Mouse (Mus musculus): ENCODE data around the gene Trex1. TPM values are rescaled to one million over a fixed set of nuclear protein-coding genes. Genes with fewer than 3 reads are reported as not detected.

Gene Trex1
- total and polyA plus RNA-seq, 2 experiments from 2014 or later, result 14.8 to 22.5 TPM

DNA sequence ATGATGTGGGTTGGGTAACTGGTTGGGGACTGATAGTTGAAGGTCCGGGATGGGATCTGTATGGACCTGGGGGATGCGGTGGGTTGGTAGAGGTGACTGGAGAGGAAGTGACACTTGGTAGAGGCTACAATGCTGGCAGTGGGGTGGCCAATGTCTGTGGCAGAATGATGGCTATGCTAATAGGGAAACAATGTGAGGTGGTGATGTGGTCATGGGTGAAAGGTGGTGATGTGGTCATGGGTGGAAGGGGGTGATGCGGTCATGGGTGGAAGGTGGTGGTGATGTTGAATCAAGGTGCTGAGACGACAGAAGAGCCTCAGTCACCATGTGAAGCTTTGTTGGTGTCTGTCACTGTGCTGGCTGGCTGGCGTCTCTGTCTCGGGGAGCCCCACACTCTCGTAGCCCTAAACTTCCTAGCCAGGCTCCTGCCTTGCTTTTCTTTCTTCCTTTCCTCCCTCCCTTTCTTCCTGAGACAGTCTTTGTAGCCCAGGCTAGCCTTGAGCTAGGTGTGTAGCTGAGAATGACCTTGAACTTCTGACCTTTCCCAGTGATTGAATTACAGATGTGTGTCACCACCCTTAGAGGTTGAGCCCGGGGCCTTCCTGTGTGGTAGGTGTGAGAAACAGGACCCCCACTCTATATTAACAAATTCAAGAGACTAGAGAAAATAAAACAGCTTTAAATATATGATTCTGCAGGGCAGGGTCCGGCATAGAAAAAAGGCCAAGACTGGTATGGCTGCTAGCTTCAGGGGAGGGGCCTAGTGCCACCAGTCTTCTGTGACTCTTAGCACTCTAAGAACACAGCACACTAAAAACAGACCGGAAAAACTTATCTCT is 7.7 kb downstream of the Trex1 start:
- WGBS, result 94% methylated on average over 10 of the region's 10 CpGs
- H3K4me1 ChIP-seq (ENCODE audit: insufficient read depth, low read length), result peaks cover 6% of the 10 kb centered on the region

DNA sequence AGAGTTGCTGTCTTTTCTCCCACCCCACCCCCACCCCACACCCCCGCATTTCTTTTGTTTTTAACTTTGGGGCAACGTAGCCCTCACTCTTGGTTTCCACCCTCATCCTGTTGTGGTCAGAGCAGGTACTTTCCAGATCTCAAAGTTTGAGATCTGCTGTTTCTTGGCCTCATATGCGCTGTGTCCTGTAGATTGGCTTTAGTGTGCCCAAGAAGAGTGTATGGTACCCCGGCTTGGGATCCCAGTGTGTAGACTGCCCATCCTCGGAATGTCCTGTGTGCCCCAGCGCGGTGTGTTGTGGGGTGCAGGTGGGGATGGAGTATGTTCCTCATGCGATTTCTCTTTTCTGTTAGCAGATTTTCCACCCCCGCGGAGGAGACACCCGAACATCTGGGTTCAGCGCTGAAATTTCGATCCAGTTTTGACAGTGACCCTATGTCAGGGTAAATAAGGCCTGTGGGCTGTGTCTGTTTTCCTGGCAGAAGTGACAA is 8.5 kb downstream of the Trex1 start:
- 92% methylated on average over 13 of the region's 13 CpGs for WGBS
- H3K9ac ChIP-seq (replicated peaks; ENCODE audit: low read length, poor library complexity, severe bottlenecking), result no peak overlapping the region

More for the DNA sequence above, 7.7 kb downstream of the Trex1 start:
- no peak for ATAC-seq (ENCODE audit: low FRiP score)
- no peak overlapping the region for H3K27ac ChIP-seq (ENCODE audit: low read depth, low read length)
- no peak for TF ChIP-seq CTCF (IDR thresholded peaks at IDR 0.05)
- DNase-seq (ENCODE audit: low spot score), result no peak
- H3K4me3 ChIP-seq (ENCODE audit: low read depth, low read length), result no peak overlapping the region
- H3K27me3 ChIP-seq (ENCODE audit: insufficient read depth, low read length), result no peaks in the 10 kb centered on the region
- H3K9ac ChIP-seq (replicated peaks; ENCODE audit: low read length, poor library complexity, severe bottlenecking), result no peak overlapping the region
- H3K36me3 ChIP-seq (ENCODE audit: insufficient read depth, low read length), result 0 out of 2 replicates have a peak, but pooled peaks cover 4% of the 10 kb centered on the region
- H3K4me2 ChIP-seq (ENCODE audit: low read depth, low read length, poor library complexity, severe bottlenecking), result no peak overlapping the region
- H3K9me3 ChIP-seq (ENCODE audit: low read length), result no peaks in the 10 kb centered on the region

DNA sequence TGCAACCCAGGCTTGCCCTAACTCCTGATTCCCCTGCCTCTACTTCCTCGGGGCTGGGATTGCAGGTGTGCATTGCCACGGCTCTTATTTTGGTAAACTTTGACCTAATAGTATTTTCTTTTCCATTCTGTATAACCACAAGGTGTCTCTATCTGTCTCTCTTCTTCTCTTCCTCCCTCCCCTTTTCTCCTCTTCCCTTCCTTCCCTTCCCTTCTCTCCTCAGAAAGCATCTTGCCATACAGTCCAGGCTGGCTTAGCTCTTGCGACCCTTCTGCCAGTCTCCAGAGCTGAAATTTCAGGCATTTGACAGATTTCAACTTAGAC is 8.9 kb downstream of the Trex1 start:
- no peak for TF ChIP-seq CTCF (IDR thresholded peaks at IDR 0.05)
- DNase-seq (ENCODE audit: low spot score), result no peak
- Histone ChIP-seq H3K27ac (ENCODE audit: low read depth, low read length) (no peak overlapping the region), H3K4me1 (ENCODE audit: insufficient read depth, low read length) (peaks cover 6% of the 10 kb centered on the region), H3K4me3 (ENCODE audit: low read depth, low read length) (no peak overlapping the region), H3K4me2 (ENCODE audit: low read depth, low read length, poor library complexity, severe bottlenecking) (no peak overlapping the region), H3K36me3 (ENCODE audit: insufficient read depth, low read length) (no peaks in the 10 kb centered on the region), H3K27me3 (ENCODE audit: insufficient read depth, low read length) (no peaks in the 10 kb centered on the region), H3K9me3 (ENCODE audit: low read length) (no peaks in the 10 kb centered on the region), H3K9ac (replicated peaks; ENCODE audit: low read length, poor library complexity, severe bottlenecking) (no peak overlapping the region)
- ATAC-seq (ENCODE audit: low FRiP score), result no peak
- 85% methylated on average over 3 of the region's 3 CpGs for WGBS

More for the DNA sequence above, 8.5 kb downstream of the Trex1 start:
- Histone ChIP-seq H3K4me1 (ENCODE audit: insufficient read depth, low read length) (peaks cover 6% of the 10 kb centered on the region), H3K4me3 (ENCODE audit: low read depth, low read length) (no peak overlapping the region), H3K4me2 (ENCODE audit: low read depth, low read length, poor library complexity, severe bottlenecking) (no peak overlapping the region), H3K36me3 (ENCODE audit: insufficient read depth, low read length) (no peaks in the 10 kb centered on the region), H3K27me3 (ENCODE audit: insufficient read depth, low read length) (no peaks in the 10 kb centered on the region), H3K9me3 (ENCODE audit: low read length) (no peaks in the 10 kb centered on the region), H3K27ac (ENCODE audit: low read depth, low read length) (no peak overlapping the region)
- no peak for TF ChIP-seq CTCF (IDR thresholded peaks at IDR 0.05)
- ATAC-seq (ENCODE audit: low FRiP score) (no peak), DNase-seq (ENCODE audit: low spot score) (no peak)

DNA sequence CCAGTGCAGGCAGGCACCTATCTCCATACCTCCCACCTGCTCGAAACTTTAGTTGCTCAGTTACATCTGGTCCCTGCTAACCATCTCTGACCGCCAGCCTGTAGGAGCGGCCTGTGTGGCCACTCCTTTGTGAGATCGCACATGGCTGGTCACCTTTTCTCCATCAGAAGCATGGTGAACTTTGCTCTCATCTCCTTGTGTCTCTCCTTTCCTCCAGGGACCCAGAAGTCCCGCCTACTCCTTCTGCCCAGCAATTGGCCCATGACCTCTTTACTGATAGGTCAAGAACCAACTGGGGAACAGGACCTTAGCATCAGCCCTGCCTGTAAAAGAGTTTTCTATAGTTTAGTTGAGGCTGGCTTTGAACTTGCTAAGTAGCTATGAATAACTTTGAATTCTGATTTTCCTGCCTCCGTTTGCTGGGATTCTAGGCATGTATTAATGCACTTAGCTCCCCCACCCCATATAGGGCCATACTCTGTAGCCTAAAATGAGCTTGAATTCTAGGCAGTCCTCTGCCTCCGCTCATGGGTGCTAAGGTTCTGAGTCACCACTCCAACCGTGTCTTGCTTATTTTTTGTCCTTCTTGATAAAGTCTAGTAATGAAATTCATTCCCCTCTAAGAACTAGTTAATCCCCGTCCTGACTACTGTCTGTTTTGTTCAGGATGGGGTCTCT is 9.4 kb downstream of the Trex1 start:
- 80% methylated on average over 9 of the region's 9 CpGs for WGBS
- Histone ChIP-seq H3K9ac (replicated peaks; ENCODE audit: low read length, poor library complexity, severe bottlenecking) (no peak overlapping the region), H3K9me3 (ENCODE audit: low read length) (no peaks in the 10 kb centered on the region), H3K27ac (ENCODE audit: low read depth, low read length) (no peak overlapping the region), H3K27me3 (ENCODE audit: insufficient read depth, low read length) (no peaks in the 10 kb centered on the region), H3K4me1 (ENCODE audit: insufficient read depth, low read length) (peaks cover 1% of the 10 kb centered on the region), H3K4me2 (ENCODE audit: low read depth, low read length, poor library complexity, severe bottlenecking) (no peak overlapping the region), H3K4me3 (ENCODE audit: low read depth, low read length) (no peak overlapping the region), H3K36me3 (ENCODE audit: insufficient read depth, low read length) (no peaks in the 10 kb centered on the region)
- DNase-seq (ENCODE audit: low spot score) (no peak), ATAC-seq (ENCODE audit: low FRiP score) (no peak)
- no peak for TF ChIP-seq CTCF (IDR thresholded peaks at IDR 0.05)

DNA sequence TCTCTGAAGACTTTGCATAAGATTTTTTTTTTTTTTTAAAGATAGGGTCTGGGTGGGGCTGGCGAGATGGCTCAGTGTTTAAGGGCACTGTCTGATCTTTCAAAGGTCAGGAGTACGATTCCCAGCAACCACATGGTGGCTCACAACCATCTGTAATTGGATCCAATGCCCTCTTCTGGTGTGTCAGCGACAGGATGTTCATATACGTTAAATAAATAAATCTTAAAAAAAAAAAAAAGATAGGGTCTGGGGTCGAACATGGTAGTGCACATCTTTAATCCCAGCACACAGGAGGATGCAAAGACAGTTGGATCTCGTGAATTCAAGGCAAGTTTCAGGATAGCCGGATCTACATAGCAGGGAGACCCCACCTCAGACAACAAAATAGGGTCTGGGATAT is 10.2 kb downstream of the Trex1 start:
- TF ChIP-seq CTCF (IDR thresholded peaks at IDR 0.05), result no peak
- no peak for DNase-seq (ENCODE audit: low spot score)
- Histone ChIP-seq H3K4me2 (ENCODE audit: low read depth, low read length, poor library complexity, severe bottlenecking) (no peak overlapping the region), H3K4me3 (ENCODE audit: low read depth, low read length) (no peak overlapping the region), H3K9me3 (ENCODE audit: low read length) (no peaks in the 10 kb centered on the region), H3K27me3 (ENCODE audit: insufficient read depth, low read length) (no peaks in the 10 kb centered on the region), H3K4me1 (ENCODE audit: insufficient read depth, low read length) (no peaks in the 10 kb centered on the region), H3K36me3 (ENCODE audit: insufficient read depth, low read length) (no peaks in the 10 kb centered on the region), H3K27ac (ENCODE audit: low read depth, low read length) (no peak overlapping the region), H3K9ac (replicated peaks; ENCODE audit: low read length, poor library complexity, severe bottlenecking) (no peak overlapping the region)
- no peak for ATAC-seq (ENCODE audit: low FRiP score)
- 83% methylated on average over 7 of the region's 7 CpGs for WGBS

DNA sequence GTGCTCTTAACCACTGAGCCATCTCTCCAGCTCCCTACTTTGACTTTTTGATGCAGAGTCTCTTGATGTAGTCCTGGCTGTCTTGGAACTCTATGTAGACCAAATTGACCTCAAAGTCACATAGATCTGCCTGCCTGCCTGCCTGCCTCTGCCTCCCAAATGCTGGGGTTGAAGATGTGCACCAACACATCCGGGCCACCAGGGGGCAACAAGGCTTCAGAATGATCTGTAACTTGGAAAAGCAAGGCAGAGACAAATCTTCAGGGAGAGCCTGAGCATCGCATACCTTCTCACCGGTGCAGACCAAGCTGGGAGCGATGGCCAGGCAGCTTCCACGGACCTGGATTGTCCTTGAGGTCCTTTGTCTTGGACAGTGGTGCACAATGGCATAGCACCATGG is 13.2 kb downstream of the Trex1 start:
- H3K9ac ChIP-seq (replicated peaks; ENCODE audit: low read length, poor library complexity, severe bottlenecking), result no peak overlapping the region
- H3K4me3 ChIP-seq (ENCODE audit: low read depth, low read length), result no peak overlapping the region
- H3K4me2 ChIP-seq (ENCODE audit: low read depth, low read length, poor library complexity, severe bottlenecking), result no peak overlapping the region
- DNase-seq (ENCODE audit: low spot score) (peak; percentile 10), ATAC-seq (ENCODE audit: low FRiP score) (no peak)
- H3K9me3 ChIP-seq (ENCODE audit: low read length), result no peaks in the 10 kb centered on the region
- no peaks in the 10 kb centered on the region for H3K36me3 ChIP-seq (ENCODE audit: insufficient read depth, low read length)
- TF ChIP-seq CTCF (IDR thresholded peaks at IDR 0.05), result peak; percentile 70
- H3K27me3 ChIP-seq (ENCODE audit: insufficient read depth, low read length), result no peaks in the 10 kb centered on the region
- H3K4me1 ChIP-seq (ENCODE audit: insufficient read depth, low read length), result no peaks in the 10 kb centered on the region
- H3K27ac ChIP-seq (ENCODE audit: low read depth, low read length), result no peak overlapping the region
- 41% methylated on average over 5 of the region's 5 CpGs for WGBS

Measured in midbrain, postnatal 0 days (tissue).